In genomic region chr10:81192270-81192967, GRCm38 (mm10) we compare ENCODE assay signal across 8 mouse cellular contexts. TPM values are rescaled to one million over a fixed set of nuclear protein-coding genes. Genes with fewer than 3 reads are reported as not detected.
DNase-seq lines count a peak whose midpoint lies in the region; ATAC-seq and TF ChIP-seq lines count a peak whose summit lies in the region.

No protein-coding gene starts in this region.

- ATAC-seq in forebrain, embryonic 14.5 days: peak; percentile 92
- ATAC-seq in liver, postnatal 0 days: peak; percentile 86
- peak; percentile 89 for ATAC-seq in neural tube, embryonic 13.5 days (ENCODE audit: low read depth)

- 2% methylated on average over 87 of the region's 93 CpGs for WGBS in forebrain, embryonic 14.5 days
- WGBS in liver, postnatal 0 days (ENCODE audit: insufficient replicate concordance): under 1% methylated on average over 49 of the region's 93 CpGs
- under 1% methylated on average over 93 of the region's 93 CpGs for WGBS in neural tube, embryonic 13.5 days

- peak; percentile 75 to 79 for DNase-seq in CD8-positive naive resting alpha-beta T cell, adult 2 months (ENCODE audit: low read depth in 2 of 2, low spot score in 2 of 2)
- DNase-seq in c-Kit-positive CD71-positive TER-119-negative erythroid progenitor cells, embryonic 14.5 days (ENCODE audit: low read depth): peak; percentile 75
- peak; percentile 94 for DNase-seq in forebrain, embryonic 14.5 days (ENCODE audit: low spot score)
- peak; percentile 79 for DNase-seq in heart, postnatal 25 days (ENCODE audit: low spot score)
- DNase-seq in layer of hippocampus, adult 18-20 months (ENCODE audit: low spot score in 2 of 2): peak; percentile 89 to 92
- DNase-seq in liver, postnatal 0 days: peak; percentile 82
- peak; percentile 79 for DNase-seq in testis, postnatal 14 days (ENCODE audit: low spot score)

- H3K27me3 ChIP-seq in forebrain, embryonic 14.5 days (replicated peaks; ENCODE audit: control insufficient read depth, insufficient read depth, low read length): peaks cover 32% of the 10 kb centered on the region
- peaks cover 23% of the 10 kb centered on the region for H3K27me3 ChIP-seq in liver, postnatal 0 days (ENCODE audit: insufficient read depth, low read length)
- peaks cover 36% of the 10 kb centered on the region for H3K27me3 ChIP-seq in neural tube, embryonic 13.5 days

- peak overlapping the region; percentile 94 for H3K27ac ChIP-seq in forebrain, embryonic 14.5 days (ENCODE audit: low read depth, low read length)
- H3K27ac ChIP-seq in liver, postnatal 0 days (ENCODE audit: low read depth): peak overlapping the region; percentile 89
- H3K27ac ChIP-seq in neural tube, embryonic 13.5 days (replicated peaks): peak overlapping the region; percentile 97

- peaks cover 20% of the 10 kb centered on the region for H3K36me3 ChIP-seq in forebrain, embryonic 14.5 days (ENCODE audit: control insufficient read depth, insufficient read depth, low read length)
- H3K36me3 ChIP-seq in liver, postnatal 0 days (replicated peaks; ENCODE audit: insufficient read depth, low read length): peaks cover 8% of the 10 kb centered on the region; the same call in 1 of the 2 replicates
- H3K36me3 ChIP-seq in neural tube, embryonic 13.5 days: peaks cover 28% of the 10 kb centered on the region

- H3K4me3 ChIP-seq in forebrain, embryonic 14.5 days (ENCODE audit: low read depth, low read length): peak overlapping the region; percentile 56
- H3K4me3 ChIP-seq in liver, postnatal 0 days (ENCODE audit: low read depth, low read length): peak overlapping the region; percentile 64
- H3K4me3 ChIP-seq in neural tube, embryonic 13.5 days: peak overlapping the region; percentile 60

- H3K9me3 ChIP-seq in forebrain, embryonic 14.5 days (replicated peaks; ENCODE audit: control insufficient read depth, low read length): no peaks in the 10 kb centered on the region
- H3K9me3 ChIP-seq in liver, postnatal 0 days (ENCODE audit: low read length): no peaks in the 10 kb centered on the region
- no peaks in the 10 kb centered on the region for H3K9me3 ChIP-seq in neural tube, embryonic 13.5 days

- peak overlapping the region; percentile 95 for H3K4me2 ChIP-seq in forebrain, embryonic 14.5 days (ENCODE audit: low read length)
- peak overlapping the region; percentile 88 for H3K4me2 ChIP-seq in liver, postnatal 0 days (ENCODE audit: low read depth, low read length)
- H3K4me2 ChIP-seq in neural tube, embryonic 13.5 days: peak overlapping the region; percentile 94

- peak; percentile 10; the same call in 1 of the 2 replicates for TF ChIP-seq CTCF in liver, postnatal 0 days (IDR thresholded peaks at IDR 0.05; ENCODE audit: low read depth)

- H3K4me1 ChIP-seq in forebrain, embryonic 14.5 days (ENCODE audit: control insufficient read depth, insufficient read depth, low read length): peaks cover 9% of the 10 kb centered on the region
- H3K4me1 ChIP-seq in liver, postnatal 0 days (ENCODE audit: insufficient read depth): peaks cover 34% of the 10 kb centered on the region
- peaks cover 29% of the 10 kb centered on the region for H3K4me1 ChIP-seq in neural tube, embryonic 13.5 days (replicated peaks)

- TF ChIP-seq EP300 in liver, postnatal 0 days (IDR thresholded peaks at IDR 0.05; ENCODE audit: low read depth): no peak

- intact Hi-C loops in heart, postnatal 25 days (cut with DNase I): no loop called here

- H3K9ac ChIP-seq in forebrain, embryonic 14.5 days (ENCODE audit: low read length): peak overlapping the region; percentile 76
- H3K9ac ChIP-seq in liver, postnatal 0 days (replicated peaks): peak overlapping the region; percentile 80
- H3K9ac ChIP-seq in neural tube, embryonic 13.5 days: peak overlapping the region; percentile 85

RNA-seq across cellular contexts. Expression of gene 4930442H23Rik, which starts 8.8 kb away (rescaled TPM):
- not detected in 2 replicates for polyA plus RNA-seq in forebrain, embryonic 14.5 days (2014; fragmentation: Nextera tagmentation; extraction: Ambion mirVana)
- total RNA-seq in heart, postnatal 25 days (2021): not detected
- not detected for total RNA-seq in layer of hippocampus, adult 18-20 months (2021)
- not detected in 2 replicates for polyA plus RNA-seq in liver, postnatal 0 days (2015; fragmentation: Nextera tagmentation; extraction: Ambion mirVana)
- not detected in 2 replicates for polyA plus RNA-seq in neural tube, embryonic 13.5 days (2015; fragmentation: Nextera tagmentation; extraction: Ambion mirVana)

RNA-seq across cellular contexts. Expression of gene Nmrk2, which starts 9.4 kb away (rescaled TPM):
- polyA plus RNA-seq in forebrain, embryonic 14.5 days (2014; fragmentation: Nextera tagmentation; extraction: Ambion mirVana): not detected in 2 replicates
- 10 to 100 TPM in 1 of 2 experiments, 1 to 10 TPM in 1; 6.9 to 13.4 TPM for total RNA-seq in heart, postnatal 25 days (2021)
- under 1 TPM; 0.23 to 0.27 TPM for total RNA-seq in layer of hippocampus, adult 18-20 months (2021)
- not detected in 2 replicates for polyA plus RNA-seq in liver, postnatal 0 days (2015; fragmentation: Nextera tagmentation; extraction: Ambion mirVana)
- polyA plus RNA-seq in neural tube, embryonic 13.5 days (2015; fragmentation: Nextera tagmentation; extraction: Ambion mirVana): not detected in 2 replicates

RNA-seq across cellular contexts. Expression of gene Dapk3, which starts 9.6 kb away (rescaled TPM):
- 49.0 and 50.0 TPM in 2 replicates for polyA plus RNA-seq in forebrain, embryonic 14.5 days (2014; fragmentation: Nextera tagmentation; extraction: Ambion mirVana)
- 10 to 100 TPM; 26.4 to 28.7 TPM for total RNA-seq in heart, postnatal 25 days (2021)
- total RNA-seq in layer of hippocampus, adult 18-20 months (2021): 10 to 100 TPM; 71.9 to 76.4 TPM
- 15.3 and 17.2 TPM in 2 replicates for polyA plus RNA-seq in liver, postnatal 0 days (2015; fragmentation: Nextera tagmentation; extraction: Ambion mirVana)
- 79.1 and 80.9 TPM in 2 replicates for polyA plus RNA-seq in neural tube, embryonic 13.5 days (2015; fragmentation: Nextera tagmentation; extraction: Ambion mirVana)

RNA-seq across cellular contexts. Expression of gene Eef2, which starts 16.0 kb away (rescaled TPM):
- 474 and 520 TPM in 2 replicates for polyA plus RNA-seq in forebrain, embryonic 14.5 days (2014; fragmentation: Nextera tagmentation; extraction: Ambion mirVana)
- 1,000 to 10,000 TPM in 1 of 2 experiments, 100 to 1,000 TPM in 1; 925 to 1,035 TPM for total RNA-seq in heart, postnatal 25 days (2021)
- 100 to 1,000 TPM; 907 to 934 TPM for total RNA-seq in layer of hippocampus, adult 18-20 months (2021)
- 310 and 313 TPM in 2 replicates for polyA plus RNA-seq in liver, postnatal 0 days (2015; fragmentation: Nextera tagmentation; extraction: Ambion mirVana)
- polyA plus RNA-seq in neural tube, embryonic 13.5 days (2015; fragmentation: Nextera tagmentation; extraction: Ambion mirVana): 532 and 537 TPM in 2 replicates

RNA-seq across cellular contexts. Expression of gene Pias4, which starts 24.7 kb away (rescaled TPM):
- polyA plus RNA-seq in forebrain, embryonic 14.5 days (2014; fragmentation: Nextera tagmentation; extraction: Ambion mirVana): 44.0 and 45.5 TPM in 2 replicates
- total RNA-seq in heart, postnatal 25 days (2021): 10 to 100 TPM; 15.6 to 17.4 TPM
- total RNA-seq in layer of hippocampus, adult 18-20 months (2021): 10 to 100 TPM; 27.5 to 30.8 TPM
- polyA plus RNA-seq in liver, postnatal 0 days (2015; fragmentation: Nextera tagmentation; extraction: Ambion mirVana): 14.6 and 16.1 TPM in 2 replicates
- polyA plus RNA-seq in neural tube, embryonic 13.5 days (2015; fragmentation: Nextera tagmentation; extraction: Ambion mirVana): 60.0 and 77.5 TPM in 2 replicates

Comparison
In these comparisons a context has a peak if more than half of its experiments do, and no peak if none do; other contexts are left out.
1. Peak in every context shown above with its lines: DNase-seq, ATAC-seq, H3K4me3 ChIP-seq and H3K27ac ChIP-seq.